Mouse (Mus musculus) embryo, embryonic 11.5 days (tissue): ENCODE results near the gene Stk32b.

ENCODE experiments used
- DNase-seq: peaks from one replicate; pipeline ENCODE4 v3.0.0-alpha.2; 2012; ENCODE audit warnings: low read depth, low spot score

The Stk32b gene

GRCm38 (mm10) chr5:37716505-37717372 lies at the start of gene Stk32b:
Gene Stk32b (minus strand): TSS chr5:37717171.
- no peak for DNase-seq

DNA sequence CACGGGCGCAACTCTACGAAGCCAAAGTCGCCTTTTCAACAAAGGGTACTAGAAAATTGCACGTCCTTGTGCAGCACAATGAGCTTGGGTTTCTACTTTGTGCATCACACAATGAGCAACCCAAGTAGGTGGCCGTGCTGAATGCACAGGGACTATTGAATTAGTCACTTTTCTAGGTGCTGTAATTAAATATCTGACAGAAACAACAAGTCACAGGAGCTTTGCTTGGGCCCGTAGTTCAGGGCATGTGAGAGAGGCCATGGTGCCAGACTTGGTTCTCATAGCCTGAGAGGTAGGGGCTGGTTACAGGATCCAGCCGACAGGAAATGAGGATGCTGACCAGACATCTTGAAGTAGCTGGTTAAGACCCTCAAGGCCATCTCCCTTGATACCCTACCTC lies 48.9 kb upstream of the Stk32b start:
- no peak for DNase-seq

GRCm38 (mm10) chr5:37762046-37762445 lies 45.1 kb upstream of the Stk32b start:
- no peak for DNase-seq

- DNase-seq = no peak
Measured at GRCm38 (mm10) chr5:37753366-37753765, 36.4 kb upstream of the Stk32b start.

GRCm38 (mm10) chr5:37752027-37752967 lies 35.3 kb upstream of the Stk32b start:
- DNase-seq = peak; percentile 60

DNA sequence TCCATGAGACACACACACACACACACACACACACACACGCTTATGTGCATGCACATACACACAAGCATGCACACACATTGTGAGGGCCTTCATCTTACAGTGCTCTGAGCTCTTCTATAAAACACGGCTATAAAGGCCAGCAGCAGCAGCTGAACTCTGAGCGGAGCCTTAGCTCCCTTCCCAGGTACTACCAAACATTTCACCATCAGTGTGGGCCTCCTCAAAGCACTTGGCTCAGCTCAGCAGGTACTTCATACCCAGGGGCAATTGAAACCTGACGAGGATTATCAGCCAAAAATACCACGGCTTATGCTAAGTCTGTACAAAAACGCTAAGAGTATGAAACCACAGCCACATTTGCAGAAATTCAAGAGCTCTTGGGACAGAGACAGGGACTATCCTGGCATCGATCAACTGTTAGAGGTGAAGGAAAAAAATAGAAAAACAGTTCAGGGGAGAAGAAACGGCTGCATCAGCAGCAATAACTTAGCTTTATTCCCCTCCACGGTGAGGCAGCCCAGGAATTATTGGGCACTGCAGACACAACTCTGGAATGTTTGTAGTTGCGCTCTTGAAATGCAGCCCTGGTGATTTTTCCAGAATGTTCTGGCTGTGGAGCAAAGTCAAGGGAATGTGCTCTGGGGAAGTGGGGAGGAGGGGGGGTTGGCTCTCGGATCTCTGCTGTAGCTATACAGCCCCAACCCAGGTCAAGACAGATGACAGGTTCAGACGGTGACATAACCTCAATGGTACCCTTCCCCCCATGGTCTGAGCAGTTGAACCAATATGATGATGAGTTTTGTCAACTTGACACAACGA lies 27.1 kb upstream of the Stk32b start:
- DNase-seq = no peak

- DNase-seq = no peak
Measured at GRCm38 (mm10) chr5:37736213-37736612, 19.2 kb upstream of the Stk32b start.

DNA sequence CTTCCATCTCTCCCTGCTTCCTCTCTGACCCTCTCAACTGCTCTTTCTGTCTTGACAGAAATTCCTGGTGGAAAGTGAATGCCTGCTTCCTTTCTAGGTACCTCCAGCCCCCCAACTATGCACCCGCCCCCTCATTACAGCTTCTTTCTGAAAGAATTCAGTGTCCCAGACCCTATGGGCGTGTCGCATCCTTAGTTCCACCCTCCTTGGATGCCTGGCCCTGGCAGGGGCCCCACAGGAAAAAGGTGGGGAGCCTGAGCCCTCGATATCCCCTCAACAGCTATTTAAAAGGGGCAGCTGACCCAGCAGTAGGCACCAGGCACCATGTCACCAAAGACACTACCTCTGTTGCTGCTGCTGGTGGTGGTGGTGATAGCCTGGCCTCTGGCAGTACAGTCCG lies 18.3 kb upstream of the Stk32b start, which contains the start of gene Cytl1:
TSS of gene Cytl1 (plus strand) at position 296 of the 400 bp plus-strand sequence.
- no peak for DNase-seq

DNA sequence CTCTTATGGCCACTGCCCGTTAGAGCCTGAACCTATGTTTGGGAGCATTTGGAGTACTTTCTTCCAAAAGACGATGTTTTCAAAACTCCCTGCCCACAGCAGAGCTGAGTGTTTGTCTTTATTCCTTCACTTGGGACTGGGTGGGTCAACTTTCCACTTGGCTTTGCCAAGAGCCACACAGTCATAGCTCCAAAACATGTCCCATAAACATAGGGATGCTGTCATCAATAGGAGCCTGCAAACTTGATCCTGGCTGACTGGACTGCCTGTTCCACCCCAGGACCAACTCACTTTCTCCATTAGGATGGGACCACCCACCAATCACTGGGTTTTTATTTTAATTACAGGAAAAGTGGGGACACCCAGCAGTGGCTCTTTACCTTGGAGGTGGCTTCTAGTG lies 13.8 kb upstream of the Stk32b start:
- DNase-seq = no peak

GRCm38 (mm10) chr5:37725220-37725886 lies 8.4 kb upstream of the Stk32b start:
- DNase-seq = no peak

DNA sequence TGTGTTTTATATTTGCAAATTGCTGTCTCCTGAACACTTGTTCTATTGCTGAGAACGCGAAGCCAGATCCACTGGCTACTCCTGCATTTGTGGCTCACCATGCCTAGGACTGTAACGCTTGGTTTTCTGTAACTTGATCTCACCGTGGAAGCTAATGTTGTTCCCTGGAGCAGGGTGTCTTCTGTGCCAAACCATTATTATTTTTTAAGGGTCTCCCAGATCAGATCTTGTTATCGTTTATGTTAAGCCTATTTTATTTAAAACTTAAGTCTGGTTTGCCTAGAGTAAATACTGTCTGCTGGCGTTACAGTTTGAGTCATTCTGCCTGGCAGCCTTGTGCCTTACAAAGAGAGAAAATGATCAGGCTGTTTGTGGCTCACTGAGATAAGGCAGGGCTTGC lies 3.7 kb upstream of the Stk32b start:
- no peak for DNase-seq

DNA sequence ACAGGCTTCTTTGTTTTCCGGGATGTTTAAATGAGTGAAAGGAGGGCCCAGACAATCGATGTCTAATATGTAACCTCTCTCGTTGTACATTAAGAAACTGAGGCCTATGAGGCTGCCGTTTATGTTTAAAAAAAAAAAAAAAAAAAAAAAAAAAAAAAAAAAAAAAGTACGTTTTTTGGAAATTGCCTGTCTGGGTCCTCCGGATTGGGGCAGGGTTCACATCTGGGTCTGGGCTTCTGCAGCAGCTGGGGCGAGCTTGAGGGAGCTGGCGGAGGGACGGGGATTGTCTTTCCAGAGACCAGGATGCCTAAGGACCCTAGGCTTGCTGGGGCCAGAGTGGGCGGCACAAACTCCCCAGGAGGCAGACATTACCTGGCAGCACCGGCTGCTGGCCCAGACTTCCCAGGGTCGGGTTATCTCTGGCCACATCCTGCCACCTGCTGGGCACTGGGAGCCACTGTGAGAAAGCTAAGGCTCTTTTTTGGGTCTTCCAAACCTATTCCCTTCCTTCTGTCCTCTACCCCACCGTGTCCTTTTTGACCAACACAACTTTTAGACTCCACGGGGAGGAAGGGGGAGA lies 503 bp upstream of the Stk32b start:
- DNase-seq = no peak

DNA sequence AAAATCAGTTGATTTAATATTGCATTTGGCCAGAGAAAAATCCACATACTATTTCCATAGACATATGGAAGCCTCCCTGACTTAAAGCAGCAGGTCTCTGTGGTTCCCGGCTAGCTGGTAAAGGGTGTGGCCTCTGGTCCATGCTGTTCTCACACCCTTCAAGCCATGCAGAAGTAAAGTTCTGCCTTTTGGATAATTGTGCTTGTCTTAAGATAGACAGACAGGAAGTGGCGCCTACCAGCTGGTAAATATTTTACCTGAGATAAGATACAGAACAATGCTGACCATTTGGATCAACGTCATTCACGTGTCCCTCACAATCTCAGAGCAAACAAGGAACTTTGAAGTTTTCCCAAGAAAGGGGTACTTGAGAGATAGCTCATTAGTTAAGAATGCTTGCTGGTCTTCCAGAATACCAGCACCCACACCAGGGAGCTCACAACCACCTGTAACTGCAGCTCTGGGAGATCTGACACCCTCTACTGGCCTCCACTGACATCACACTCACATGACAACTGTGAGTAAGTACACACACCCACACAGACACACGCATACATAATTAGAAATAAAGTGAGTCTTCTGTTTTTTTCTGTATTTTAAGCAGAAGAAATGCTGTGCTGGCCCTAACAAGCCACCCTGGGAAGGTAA lies 7.6 kb downstream of the Stk32b start:
- no peak for DNase-seq

GRCm38 (mm10) chr5:37708124-37708523 lies 8.8 kb downstream of the Stk32b start:
- no peak for DNase-seq

GRCm38 (mm10) chr5:37704962-37705361 lies 12.0 kb downstream of the Stk32b start:
- DNase-seq = no peak

DNA sequence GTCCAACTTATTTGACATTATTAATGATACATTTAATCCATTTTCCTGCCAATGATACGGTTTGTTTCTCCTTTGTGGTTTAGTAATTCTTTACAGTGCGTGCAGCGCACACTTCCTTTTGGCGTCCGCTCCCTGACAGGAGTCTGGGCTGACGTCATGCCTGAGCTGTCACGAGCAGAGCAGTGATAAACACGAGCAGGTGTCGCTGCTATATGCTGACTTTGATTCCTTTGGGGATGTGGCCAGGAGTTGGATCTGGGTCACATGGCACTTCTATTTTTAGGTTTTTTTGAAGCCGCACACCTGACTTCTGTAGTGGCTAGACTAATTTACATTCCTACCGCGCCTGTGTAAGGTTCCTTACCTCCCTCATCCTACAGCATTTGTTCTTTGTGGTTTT lies 17.2 kb downstream of the Stk32b start:
- no peak for DNase-seq

DNA sequence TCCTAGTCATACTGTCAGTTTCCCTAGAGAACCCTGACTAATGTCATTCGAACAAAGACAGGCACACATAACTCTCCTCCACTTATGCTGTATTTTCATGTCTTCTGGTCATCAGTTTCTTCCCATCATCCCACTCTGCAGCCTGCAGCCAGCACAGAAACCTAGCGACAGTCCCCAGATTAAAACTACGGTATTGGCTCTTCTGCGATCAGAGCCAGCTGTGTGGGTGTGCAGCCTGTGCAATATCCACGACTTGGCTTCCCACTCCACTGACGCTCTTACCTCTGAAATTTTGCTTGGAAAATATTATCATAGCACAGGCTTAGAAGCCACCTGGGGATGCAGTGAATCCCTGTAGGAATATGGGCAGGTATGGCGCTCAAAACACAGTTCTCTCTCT lies 19.7 kb downstream of the Stk32b start:
- DNase-seq = no peak

DNA sequence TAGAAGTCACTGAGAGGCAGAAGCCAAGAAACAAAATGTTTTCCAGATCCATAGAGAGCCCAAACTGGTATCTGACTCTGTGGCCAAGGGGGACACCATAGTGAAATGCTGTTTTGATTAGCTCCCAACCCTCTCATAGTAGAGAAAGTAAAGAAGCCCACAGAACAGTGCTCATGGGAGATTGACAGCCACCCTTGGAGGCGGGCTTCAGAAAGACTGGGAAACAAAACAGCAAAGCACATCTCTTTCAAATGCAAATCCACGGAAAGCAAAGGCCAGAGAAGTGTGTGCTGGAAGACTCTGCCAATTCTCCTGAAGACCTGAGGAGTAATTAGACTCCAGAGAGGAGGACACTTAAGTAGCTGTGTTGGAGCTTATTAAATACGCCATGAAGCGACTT lies 21.2 kb downstream of the Stk32b start:
- DNase-seq = no peak

DNA sequence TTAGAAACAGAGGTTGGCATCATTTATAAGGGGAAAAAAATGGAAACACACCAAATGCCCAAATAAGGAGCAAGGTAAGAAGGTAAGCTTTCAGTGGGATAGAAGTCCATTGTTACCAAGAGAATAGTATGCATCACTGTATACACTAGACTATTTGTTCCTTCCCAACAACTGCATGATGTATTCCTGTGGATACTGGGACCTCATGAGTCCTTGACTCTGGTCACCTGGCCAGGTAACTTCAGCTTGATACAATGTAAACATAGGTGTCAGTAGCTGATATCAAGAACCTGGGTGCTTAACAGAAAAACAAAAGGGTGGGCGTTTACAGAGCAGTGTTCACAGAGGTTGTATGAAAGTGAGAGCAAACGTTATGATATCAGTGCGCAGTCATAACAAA lies 24.2 kb downstream of the Stk32b start:
- no peak for DNase-seq

DNA sequence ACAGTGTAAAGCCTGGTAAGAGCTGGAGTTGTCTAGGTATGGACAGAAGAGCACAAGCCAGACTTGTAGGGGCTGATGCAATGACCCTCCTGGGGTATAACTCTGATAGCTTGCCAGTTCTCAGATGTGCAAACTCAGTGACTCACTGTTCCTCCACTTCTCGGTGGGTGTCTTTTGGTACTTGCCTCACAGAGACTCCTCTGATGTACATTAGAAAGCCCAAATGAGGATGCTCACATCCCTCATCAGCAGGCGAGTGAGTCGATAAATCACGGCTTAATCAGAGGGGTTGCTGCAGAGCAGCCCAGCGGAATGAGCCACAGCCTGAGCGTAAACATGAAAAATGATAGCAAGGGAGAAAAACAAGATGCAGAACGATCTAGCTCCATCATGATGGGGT lies 46.2 kb downstream of the Stk32b start:
- no peak for DNase-seq
